Mouse (Mus musculus) T-helper 17 cell (primary cell): ENCODE results near the gene Plekhg3.

Experiments
- in situ Hi-C, 2 experiments: fragments of 300-600 bp; cut with MboI, MseI; formaldehyde crosslinking; loops; 1 replicate in 1 of 2; 2 replicates in 1 of 2; pipeline ENCODE4 v1.15.1; 2025; ENCODE audit warnings: high pct_unique_total_duplicates in 2 of 2

Gene Plekhg3

GRCm38 (mm10) chr12:76530580-76531139 is at the start of gene Plekhg3:
TSS of gene Plekhg3 (plus strand) at chr12:76530891.
- in situ Hi-C loops = no loop called here

GRCm38 (mm10) chr12:76482446-76482845 is 48.2 kb upstream of the Plekhg3 start:
- in situ Hi-C loops = no loop called here

- in situ Hi-C loops = no loop called here
Observed at GRCm38 (mm10) chr12:76482948-76483347, 47.7 kb upstream of the Plekhg3 start.

GRCm38 (mm10) chr12:76484881-76485280 is 45.8 kb upstream of the Plekhg3 start:
- in situ Hi-C loops = no loop called here

GRCm38 (mm10) chr12:76485381-76485780 is 45.3 kb upstream of the Plekhg3 start:
- in situ Hi-C loops = no loop called here

- in situ Hi-C loops = no loop called here
Observed at GRCm38 (mm10) chr12:76486943-76487342, 43.7 kb upstream of the Plekhg3 start.

GRCm38 (mm10) chr12:76490798-76491197 is 39.9 kb upstream of the Plekhg3 start:
- in situ Hi-C loops = loop anchor here in 1 of 2 experiments (5.0 kb wide), 1 partner anchor 102 kb away; no protein-coding TSS in a partner anchor

- in situ Hi-C loops = loop anchor here in 1 of 2 experiments (5.0 kb wide), 1 partner anchor 99 kb away; no protein-coding TSS in a partner anchor
Observed at GRCm38 (mm10) chr12:76493462-76493861, 37.2 kb upstream of the Plekhg3 start.

- in situ Hi-C loops = loop anchor here in 1 of 2 experiments (5.0 kb wide), 1 partner anchor 102 kb away; no protein-coding TSS in a partner anchor
Observed at GRCm38 (mm10) chr12:76495381-76495780, 35.3 kb upstream of the Plekhg3 start.

GRCm38 (mm10) chr12:76496324-76496723 is 34.4 kb upstream of the Plekhg3 start:
- in situ Hi-C loops = loop anchor here in 1 of 2 experiments (5.0 kb wide), 1 partner anchor 101 kb away; no protein-coding TSS in a partner anchor

GRCm38 (mm10) chr12:76499276-76499675 is 31.4 kb upstream of the Plekhg3 start:
- in situ Hi-C loops = loop anchor here in 1 of 2 experiments (5.0 kb wide), 1 partner anchor 98 kb away; no protein-coding TSS in a partner anchor

- in situ Hi-C loops = no loop called here
Observed at GRCm38 (mm10) chr12:76500055-76500454, 30.6 kb upstream of the Plekhg3 start.

- in situ Hi-C loops = no loop called here
Observed at GRCm38 (mm10) chr12:76500896-76501295, 29.8 kb upstream of the Plekhg3 start.

GRCm38 (mm10) chr12:76502981-76503380 is 27.7 kb upstream of the Plekhg3 start:
- in situ Hi-C loops = no loop called here

GRCm38 (mm10) chr12:76506522-76506921 is 24.2 kb upstream of the Plekhg3 start:
- in situ Hi-C loops = no loop called here

GRCm38 (mm10) chr12:76507791-76508190 is 22.9 kb upstream of the Plekhg3 start:
- in situ Hi-C loops = no loop called here

- in situ Hi-C loops = no loop called here
Observed at GRCm38 (mm10) chr12:76508909-76509440, 21.7 kb upstream of the Plekhg3 start.

- in situ Hi-C loops = no loop called here
Observed at GRCm38 (mm10) chr12:76512731-76513130, 18.0 kb upstream of the Plekhg3 start.

- in situ Hi-C loops = no loop called here
Observed at GRCm38 (mm10) chr12:76514842-76515241, 15.8 kb upstream of the Plekhg3 start.

- in situ Hi-C loops = no loop called here
Observed at GRCm38 (mm10) chr12:76518000-76518399, 12.7 kb upstream of the Plekhg3 start.

- in situ Hi-C loops = no loop called here
Observed at GRCm38 (mm10) chr12:76518909-76519842, 11.5 kb upstream of the Plekhg3 start.

- in situ Hi-C loops = no loop called here
Observed at GRCm38 (mm10) chr12:76523654-76524053, 7.0 kb upstream of the Plekhg3 start.
